Mouse (Mus musculus): Measurements from ENCODE around the gene Stard9. TPM values are rescaled to one million over a fixed set of nuclear protein-coding genes. Genes with fewer than 3 reads are reported as not detected.

Stard9 gene
- polyA plus RNA-seq, 1 experiment: 2.7 TPM

DNA sequence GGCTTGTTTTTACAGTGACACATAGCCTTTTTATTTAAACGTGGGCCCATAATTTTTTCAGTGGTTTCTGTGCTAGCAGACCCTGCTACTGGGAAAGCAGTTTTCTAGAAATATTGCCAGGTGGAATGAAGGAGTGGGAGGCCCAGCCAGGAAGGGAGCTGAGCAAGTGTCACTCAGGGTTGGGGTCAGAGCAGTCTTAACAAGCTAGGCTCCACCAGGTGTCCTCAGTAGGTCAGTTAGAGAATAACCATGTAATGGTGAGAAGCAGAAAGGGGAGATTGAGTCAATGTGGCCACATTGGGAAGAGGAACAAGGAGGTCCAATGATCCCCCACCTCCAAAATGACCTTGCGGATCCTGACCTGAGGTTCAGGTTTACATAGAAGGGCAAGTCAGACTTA, 25.8 kb downstream of the Stard9 start:
- Histone ChIP-seq H3ac (ENCODE audit: control insufficient read depth, insufficient read length, low read depth) (no peak overlapping the region), H3K4me3 (ENCODE audit: insufficient read depth, poor library complexity, severe bottlenecking) (no peak overlapping the region), H3K36me3 (ENCODE audit: control insufficient read depth, insufficient read depth) (no peaks in the 10 kb centered on the region), H3K79me3 (ENCODE audit: low read depth) (no peaks in the 10 kb centered on the region), H3K79me2 (ENCODE audit: control insufficient read depth, insufficient read depth) (no peaks in the 10 kb centered on the region), H3K27me3 (ENCODE audit: control insufficient read depth, insufficient read depth, insufficient read length) (no peaks in the 10 kb centered on the region)
- TF ChIP-seq MYOD1 (IDR thresholded peaks at IDR 0.05; ENCODE audit: control insufficient read depth, insufficient read length, low read depth) (no peak), CTCF (IDR thresholded peaks at IDR 0.05; ENCODE audit: control insufficient read depth, insufficient read depth, insufficient read length) (no peak), CEBPB (IDR thresholded peaks at IDR 0.05; ENCODE audit: low read depth) (no peak), FOSL1 (IDR thresholded peaks at IDR 0.05; ENCODE audit: insufficient read depth, low read length, poor library complexity, severe bottlenecking) (no peak), MYOG (IDR thresholded peaks at IDR 0.05; ENCODE audit: control insufficient read depth, extremely low read depth, insufficient read length) (no peak), USF1 (IDR thresholded peaks at IDR 0.05; ENCODE audit: low read depth) (no peak), MAX (IDR thresholded peaks at IDR 0.05) (no peak)

DNA sequence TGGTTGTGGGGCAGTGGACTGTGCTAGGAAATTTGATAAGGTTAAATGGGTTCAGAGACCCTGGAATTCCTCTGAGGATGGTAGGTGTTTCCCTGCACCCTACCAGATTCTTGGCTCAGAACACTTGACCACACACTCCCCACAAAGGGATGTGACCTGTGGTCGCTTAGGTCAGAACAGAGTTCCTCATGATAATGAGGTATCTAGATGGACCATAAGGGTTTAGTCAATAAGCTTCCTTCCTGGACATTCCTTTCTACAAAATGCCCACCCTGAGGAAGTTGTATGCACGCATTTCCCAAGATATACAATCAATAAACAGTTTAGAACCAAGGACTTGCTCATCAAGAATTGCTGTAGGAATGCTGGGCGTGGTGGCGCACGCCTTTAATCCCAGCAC, 27.0 kb downstream of the Stard9 start:
- Histone ChIP-seq H3K27me3 (ENCODE audit: control insufficient read depth, insufficient read depth, insufficient read length) (no peaks in the 10 kb centered on the region), H3K4me3 (ENCODE audit: insufficient read depth, poor library complexity, severe bottlenecking) (no peak overlapping the region), H3ac (ENCODE audit: control insufficient read depth, insufficient read length, low read depth) (no peak overlapping the region), H3K79me2 (ENCODE audit: control insufficient read depth, insufficient read depth) (no peaks in the 10 kb centered on the region), H3K79me3 (ENCODE audit: low read depth) (no peaks in the 10 kb centered on the region), H3K36me3 (ENCODE audit: control insufficient read depth, insufficient read depth) (no peaks in the 10 kb centered on the region)
- TF ChIP-seq MYOG (IDR thresholded peaks at IDR 0.05; ENCODE audit: control insufficient read depth, extremely low read depth, insufficient read length): no peak

DNA sequence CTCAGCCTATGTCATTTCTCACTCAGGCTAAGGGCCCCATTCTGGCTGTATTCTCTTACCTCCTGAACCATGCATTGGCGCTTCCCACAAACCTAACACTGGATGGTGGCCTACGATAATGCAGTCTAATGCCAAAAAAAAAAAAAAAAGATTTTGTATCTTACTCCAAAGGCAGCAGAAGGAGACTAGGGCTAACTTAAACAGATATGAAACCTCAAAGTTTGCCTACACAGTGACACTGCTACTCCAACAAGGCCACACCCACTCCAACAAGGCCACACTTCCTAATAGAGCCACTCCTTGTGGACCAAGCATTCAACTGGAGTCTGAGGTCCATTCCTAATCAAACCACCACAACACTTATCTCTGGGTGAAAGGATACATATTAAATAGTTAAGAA, 27.8 kb downstream of the Stard9 start:
- H3K4me3 ChIP-seq (ENCODE audit: insufficient read depth, poor library complexity, severe bottlenecking): no peak overlapping the region
- no peaks in the 10 kb centered on the region for H3K79me3 ChIP-seq (ENCODE audit: low read depth)

DNA sequence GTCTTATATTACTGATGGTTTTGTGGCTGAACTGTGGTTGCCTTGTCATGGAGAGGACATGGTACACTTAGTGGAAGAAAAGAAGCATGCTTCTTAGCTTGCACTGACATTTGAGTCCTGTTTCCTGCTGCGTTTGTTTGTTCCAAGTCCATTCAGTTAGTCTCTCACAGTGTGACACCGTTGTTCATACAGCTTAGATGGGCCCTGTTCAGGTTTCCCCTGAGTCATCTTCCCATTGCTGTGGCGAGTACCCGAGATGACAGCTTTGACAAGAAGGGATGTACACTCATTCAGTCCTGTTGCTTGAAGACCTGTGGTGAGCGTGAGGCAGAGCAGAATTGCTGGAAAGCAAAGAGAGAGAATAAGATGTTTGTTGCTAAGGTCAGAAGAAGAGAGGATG, 29.6 kb downstream of the Stard9 start:
- no peaks in the 10 kb centered on the region for H3K79me2 ChIP-seq (ENCODE audit: control insufficient read depth, insufficient read depth)
- no peaks in the 10 kb centered on the region for H3K27me3 ChIP-seq (ENCODE audit: control insufficient read depth, insufficient read depth, insufficient read length)
- no peaks in the 10 kb centered on the region for H3K79me3 ChIP-seq (ENCODE audit: low read depth)
- TF ChIP-seq MYOG (IDR thresholded peaks at IDR 0.05; ENCODE audit: control insufficient read depth, extremely low read depth, insufficient read length) (no peak), USF1 (IDR thresholded peaks at IDR 0.05; ENCODE audit: low read depth) (no peak), CTCF (IDR thresholded peaks at IDR 0.05; ENCODE audit: control insufficient read depth, insufficient read depth, insufficient read length) (no peak), CEBPB (IDR thresholded peaks at IDR 0.05; ENCODE audit: low read depth) (no peak), MAX (IDR thresholded peaks at IDR 0.05) (no peak), MYOD1 (IDR thresholded peaks at IDR 0.05; ENCODE audit: control insufficient read depth, insufficient read length, low read depth) (no peak), FOSL1 (IDR thresholded peaks at IDR 0.05; ENCODE audit: insufficient read depth, low read length, poor library complexity, severe bottlenecking) (no peak)
- no peak overlapping the region for H3ac ChIP-seq (ENCODE audit: control insufficient read depth, insufficient read length, low read depth)
- H3K36me3 ChIP-seq (ENCODE audit: control insufficient read depth, insufficient read depth): no peaks in the 10 kb centered on the region
- no peak overlapping the region for H3K4me3 ChIP-seq (ENCODE audit: insufficient read depth, poor library complexity, severe bottlenecking)

More for the DNA sequence above, 27.8 kb downstream of the Stard9 start:
- H3K36me3 ChIP-seq (ENCODE audit: control insufficient read depth, insufficient read depth): no peaks in the 10 kb centered on the region
- no peak for TF ChIP-seq CEBPB (IDR thresholded peaks at IDR 0.05; ENCODE audit: low read depth)
- TF ChIP-seq CTCF (IDR thresholded peaks at IDR 0.05; ENCODE audit: control insufficient read depth, insufficient read depth, insufficient read length): no peak
- TF ChIP-seq USF1 (IDR thresholded peaks at IDR 0.05; ENCODE audit: low read depth): no peak
- no peak for TF ChIP-seq MAX (IDR thresholded peaks at IDR 0.05)
- no peak for TF ChIP-seq MYOG (IDR thresholded peaks at IDR 0.05; ENCODE audit: control insufficient read depth, extremely low read depth, insufficient read length)
- TF ChIP-seq MYOD1 (IDR thresholded peaks at IDR 0.05; ENCODE audit: control insufficient read depth, insufficient read length, low read depth): no peak
- no peak for TF ChIP-seq FOSL1 (IDR thresholded peaks at IDR 0.05; ENCODE audit: insufficient read depth, low read length, poor library complexity, severe bottlenecking)
- no peaks in the 10 kb centered on the region for H3K79me2 ChIP-seq (ENCODE audit: control insufficient read depth, insufficient read depth)
- H3K27me3 ChIP-seq (ENCODE audit: control insufficient read depth, insufficient read depth, insufficient read length): no peaks in the 10 kb centered on the region
- H3ac ChIP-seq (ENCODE audit: control insufficient read depth, insufficient read length, low read depth): no peak overlapping the region

DNA sequence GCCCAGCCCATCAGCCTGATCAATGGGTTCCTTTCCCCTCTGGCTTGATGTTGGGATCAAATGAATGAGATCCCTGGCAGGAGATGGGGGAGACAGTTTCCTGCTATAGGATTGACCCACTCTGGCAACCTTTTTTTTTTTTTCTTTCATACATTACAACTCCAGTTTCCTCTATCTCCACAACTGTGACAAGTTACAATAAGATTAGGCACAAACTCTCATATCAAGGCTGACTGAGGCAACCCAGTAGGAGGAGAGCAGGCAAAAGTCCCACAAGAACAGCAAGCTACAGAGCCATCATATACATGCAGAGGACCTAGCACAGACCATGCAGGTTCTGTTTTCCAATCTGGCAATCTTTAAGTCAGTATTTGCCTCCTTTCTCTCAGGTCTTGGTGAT, 30.4 kb downstream of the Stard9 start:
- no peak overlapping the region for H3ac ChIP-seq (ENCODE audit: control insufficient read depth, insufficient read length, low read depth)
- no peaks in the 10 kb centered on the region for H3K27me3 ChIP-seq (ENCODE audit: control insufficient read depth, insufficient read depth, insufficient read length)
- no peaks in the 10 kb centered on the region for H3K36me3 ChIP-seq (ENCODE audit: control insufficient read depth, insufficient read depth)
- no peak overlapping the region for H3K4me3 ChIP-seq (ENCODE audit: insufficient read depth, poor library complexity, severe bottlenecking)
- TF ChIP-seq MYOD1 (IDR thresholded peaks at IDR 0.05; ENCODE audit: control insufficient read depth, insufficient read length, low read depth): no peak
- TF ChIP-seq MYOG (IDR thresholded peaks at IDR 0.05; ENCODE audit: control insufficient read depth, extremely low read depth, insufficient read length): no peak
- no peak for TF ChIP-seq CTCF (IDR thresholded peaks at IDR 0.05; ENCODE audit: control insufficient read depth, insufficient read depth, insufficient read length)
- TF ChIP-seq FOSL1 (IDR thresholded peaks at IDR 0.05; ENCODE audit: insufficient read depth, low read length, poor library complexity, severe bottlenecking): no peak
- no peak for TF ChIP-seq MAX (IDR thresholded peaks at IDR 0.05)
- TF ChIP-seq CEBPB (IDR thresholded peaks at IDR 0.05; ENCODE audit: low read depth): no peak
- no peak for TF ChIP-seq USF1 (IDR thresholded peaks at IDR 0.05; ENCODE audit: low read depth)
- H3K79me3 ChIP-seq (ENCODE audit: low read depth): no peaks in the 10 kb centered on the region
- no peaks in the 10 kb centered on the region for H3K79me2 ChIP-seq (ENCODE audit: control insufficient read depth, insufficient read depth)

DNA sequence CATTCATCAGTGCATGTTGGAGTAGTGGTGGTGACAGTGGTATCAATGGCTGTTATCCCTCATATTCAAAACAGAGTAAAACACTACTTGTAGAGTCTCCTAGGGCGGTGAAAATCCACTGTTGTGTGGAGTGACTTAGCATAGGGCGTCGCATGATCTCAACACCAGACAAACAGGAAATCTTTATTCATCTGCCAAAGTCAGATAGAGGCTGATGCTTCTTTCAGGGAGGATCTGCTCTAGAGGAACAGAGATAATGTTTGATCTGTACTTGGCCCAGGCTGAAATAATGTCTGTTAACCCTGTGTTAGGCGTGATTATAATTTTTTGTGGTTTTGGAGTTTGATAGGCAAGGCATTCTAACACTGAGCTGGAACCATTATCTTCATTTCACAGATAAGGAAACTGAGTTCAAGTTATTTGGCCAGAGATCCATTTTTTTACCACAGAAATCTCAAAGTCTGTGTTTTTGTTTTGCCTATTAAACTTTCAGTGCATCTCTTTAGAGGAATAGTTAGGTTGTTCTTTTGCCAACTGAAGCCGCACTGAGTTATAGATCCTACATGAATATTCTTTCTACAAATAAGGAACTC, 31.7 kb downstream of the Stard9 start:
- Histone ChIP-seq H3K27me3 (ENCODE audit: control insufficient read depth, insufficient read depth, insufficient read length) (no peaks in the 10 kb centered on the region), H3K36me3 (ENCODE audit: control insufficient read depth, insufficient read depth) (no peaks in the 10 kb centered on the region), H3ac (ENCODE audit: control insufficient read depth, insufficient read length, low read depth) (no peak overlapping the region), H3K79me2 (ENCODE audit: control insufficient read depth, insufficient read depth) (no peaks in the 10 kb centered on the region), H3K79me3 (ENCODE audit: low read depth) (no peaks in the 10 kb centered on the region), H3K4me3 (ENCODE audit: insufficient read depth, poor library complexity, severe bottlenecking) (no peak overlapping the region)
- TF ChIP-seq FOSL1 (IDR thresholded peaks at IDR 0.05; ENCODE audit: insufficient read depth, low read length, poor library complexity, severe bottlenecking) (no peak), MYOD1 (IDR thresholded peaks at IDR 0.05; ENCODE audit: control insufficient read depth, insufficient read length, low read depth) (no peak), CTCF (IDR thresholded peaks at IDR 0.05; ENCODE audit: control insufficient read depth, insufficient read depth, insufficient read length) (no peak), CEBPB (IDR thresholded peaks at IDR 0.05; ENCODE audit: low read depth) (no peak), MYOG (IDR thresholded peaks at IDR 0.05; ENCODE audit: control insufficient read depth, extremely low read depth, insufficient read length) (no peak), USF1 (IDR thresholded peaks at IDR 0.05; ENCODE audit: low read depth) (no peak)

All from C2C12 (cell line).